Mouse (Mus musculus) liver, postnatal 0 days (tissue): ENCODE results near the gene Slc9a2. TPM values are rescaled to one million over a fixed set of nuclear protein-coding genes. Genes with fewer than 3 reads are reported as not detected.

Experiments
- ATAC-seq: fragments of 200-750 bp; cut with Nextera tagmentation; 2 replicates; pipeline ENCODE4 v1.8.0; 2017; ENCODE audit warnings: mild to moderate bottlenecking, moderate library complexity
- DNase-seq: peaks from one replicate; pipeline ENCODE4 v3.0.0-alpha.2; 2016
- H3K27ac ChIP-seq: fragments of 300-500 bp; sonication (generic); 2 replicates; pipeline ENCODE4 v1.5.1; 2014; ENCODE audit warnings: antibody characterized with exemption, moderate library complexity, mild to moderate bottlenecking, low read depth
- H3K27me3 ChIP-seq: fragments of 300-500 bp; sonication (generic); 2 replicates; pipeline ENCODE4 v1.6.1; 2014; ENCODE audit warnings: low read length, control low read depth, mixed read lengths; ENCODE audit not compliant: insufficient read depth
- H3K36me3 ChIP-seq: fragments of 300-500 bp; sonication (generic); replicated peaks from 2 replicates; pipeline ENCODE4 v1.6.1; 2014; ENCODE audit warnings: mild to moderate bottlenecking, control low read depth, low read length, moderate library complexity, mixed read lengths; ENCODE audit not compliant: insufficient read depth
- H3K4me1 ChIP-seq: fragments of 300-500 bp; sonication (generic); 2 replicates; pipeline ENCODE4 v1.6.1; 2014; ENCODE audit warnings: antibody characterized with exemption, mild to moderate bottlenecking, control low read depth; ENCODE audit not compliant: insufficient read depth
- H3K4me2 ChIP-seq: fragments of 300-500 bp; sonication (generic); 2 replicates; pipeline ENCODE4 v1.6.1; 2014; ENCODE audit warnings: low read depth, mild to moderate bottlenecking, low read length, moderate library complexity, mixed read lengths
- H3K4me3 ChIP-seq: fragments of 300-500 bp; sonication (generic); 2 replicates; pipeline ENCODE4 v1.5.1; 2014; ENCODE audit warnings: low read depth, low read length
- H3K9ac ChIP-seq: fragments of 300-500 bp; sonication (generic); replicated peaks from 2 replicates; pipeline ENCODE4 v1.6.1; 2014; ENCODE audit warnings: mild to moderate bottlenecking, moderate library complexity
- H3K9me3 ChIP-seq: fragments of 300-500 bp; sonication (generic); 2 replicates; pipeline ENCODE4 v1.6.1; 2016; ENCODE audit warnings: mild to moderate bottlenecking, control low read depth, low read length, mixed read lengths
- CTCF ChIP-seq: sonication (generic); IDR thresholded peaks from 2 replicates; pipeline ENCODE4 v1.5.1; 2016; ENCODE audit warnings: antibody characterized with exemption, low read depth
- EP300 ChIP-seq: IDR thresholded peaks from 2 replicates; pipeline ENCODE4 v1.6.1; 2016; ENCODE audit warnings: antibody characterized with exemption, low read depth, mild to moderate bottlenecking
- WGBS: fragments of 180-500 bp; shearing (Covaris S2); extraction: QIAGEN DNeasy Blood & Tissue Kit; methylation state at CpG from one replicate; pipeline ENCODE4 v1.1.7; 2014; ENCODE audit not compliant: insufficient replicate concordance; 5-methylcytosine and 5-hydroxymethylcytosine counted together
- polyA plus RNA-seq: library from polyadenylated mRNA; unstranded; fragments of >200 nt; fragmentation: Nextera tagmentation; extraction: Ambion mirVana; gene quantifications from 2 replicates; pipeline ENCODE4 v1.2.1, GENCODE M21; 2015

Slc9a2 gene
- polyA plus RNA-seq, result 0.04 TPM in 1 of 2 replicates, not detected in the other

GRCm38 (mm10) chr1:40680067-40680867, at the start of gene Slc9a2:
Gene Slc9a2 (plus strand): TSS chr1:40680574.
- no peak within 1 kb of the TSS for H3K27ac ChIP-seq
- ATAC-seq (no peak), DNase-seq (no peak)
- 2% methylated on average over 25 of the region's 25 CpGs for WGBS
- no peaks in the 10 kb centered on the region for H3K9me3 ChIP-seq
- H3K4me1 ChIP-seq, result peaks cover 9% of the 10 kb centered on the region; the same call in 1 of the 2 replicates
- no peak within 1 kb of the TSS for H3K9ac ChIP-seq
- peaks cover 50% of the 10 kb centered on the region for H3K27me3 ChIP-seq
- H3K4me2 ChIP-seq, result peak within 1 kb of the TSS; percentile 91
- peak within 1 kb of the TSS; percentile 51 for H3K4me3 ChIP-seq
- H3K36me3 ChIP-seq, result no peaks in the 10 kb centered on the region
- TF ChIP-seq EP300 (no peak), CTCF (no peak)

- DNase-seq (no peak), ATAC-seq (no peak)
- H3K4me3 ChIP-seq, result no peak overlapping the region
- H3K4me1 ChIP-seq, result peaks cover 2% of the 10 kb centered on the region; the same call in 1 of the 2 replicates
- no peak overlapping the region for H3K9ac ChIP-seq
- H3K27ac ChIP-seq, result no peak overlapping the region
- H3K9me3 ChIP-seq, result no peaks in the 10 kb centered on the region
- H3K4me2 ChIP-seq, result no peak overlapping the region
- no peaks in the 10 kb centered on the region for H3K36me3 ChIP-seq
- TF ChIP-seq EP300, result no peak
- TF ChIP-seq CTCF, result no peak
- 46% methylated on average over 2 of the region's 2 CpGs for WGBS
- 0 out of 2 replicates have a peak, but pooled peaks cover 2% of the 10 kb centered on the region for H3K27me3 ChIP-seq
Measured at GRCm38 (mm10) chr1:40632407-40633062, 47.8 kb upstream of the Slc9a2 start.

DNA sequence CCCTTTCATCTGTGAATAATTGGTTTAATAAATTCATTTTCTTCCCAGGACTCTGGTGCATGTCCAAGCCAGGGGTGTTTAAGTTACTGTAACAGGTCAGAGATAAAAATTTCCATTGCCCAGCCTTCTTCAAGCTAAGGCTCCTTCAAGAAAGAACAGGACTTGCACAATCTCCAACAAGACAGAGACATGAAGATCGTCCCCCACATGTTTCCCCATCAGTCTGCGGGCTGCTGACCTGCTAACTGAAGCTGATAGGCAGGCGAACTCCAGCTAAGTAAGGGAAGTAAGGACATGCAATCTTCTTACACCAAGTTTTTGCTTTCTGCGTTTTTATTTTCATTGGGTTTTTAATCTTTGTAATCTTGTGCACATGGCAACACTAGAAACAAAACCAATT, 45.8 kb upstream of the Slc9a2 start:
- Histone ChIP-seq H3K9me3 (no peaks in the 10 kb centered on the region), H3K4me3 (no peak overlapping the region), H3K36me3 (no peaks in the 10 kb centered on the region), H3K4me2 (no peak overlapping the region), H3K4me1 (peaks cover 2% of the 10 kb centered on the region; the same call in 1 of the 2 replicates), H3K27me3 (no peaks in the 10 kb centered on the region), H3K27ac (no peak overlapping the region), H3K9ac (no peak overlapping the region)
- 50% methylated on average over 4 of the region's 4 CpGs for WGBS
- ATAC-seq (no peak), DNase-seq (peak; percentile 23)
- TF ChIP-seq CTCF, result no peak
- TF ChIP-seq EP300, result no peak

DNA sequence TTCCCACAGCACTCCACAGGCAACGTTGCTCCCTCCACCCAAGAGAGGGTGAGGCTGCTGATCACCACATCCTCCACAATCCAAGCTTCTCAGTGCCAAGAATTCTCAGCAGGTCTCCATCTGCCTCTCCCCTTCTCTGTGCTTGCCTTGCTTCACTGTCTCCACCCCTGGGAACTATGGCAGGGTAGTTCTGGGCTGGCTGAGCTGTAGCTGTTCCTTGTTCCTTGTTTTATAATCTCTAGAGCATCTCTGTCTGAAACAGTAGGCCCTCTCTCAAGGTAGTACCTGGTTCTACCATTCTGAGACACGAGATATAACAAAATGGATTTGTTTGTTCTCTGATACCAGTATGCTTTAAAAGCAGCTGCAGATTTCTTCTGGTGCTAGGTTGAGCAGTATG, 32.1 kb upstream of the Slc9a2 start:
- DNase-seq, result no peak

DNA sequence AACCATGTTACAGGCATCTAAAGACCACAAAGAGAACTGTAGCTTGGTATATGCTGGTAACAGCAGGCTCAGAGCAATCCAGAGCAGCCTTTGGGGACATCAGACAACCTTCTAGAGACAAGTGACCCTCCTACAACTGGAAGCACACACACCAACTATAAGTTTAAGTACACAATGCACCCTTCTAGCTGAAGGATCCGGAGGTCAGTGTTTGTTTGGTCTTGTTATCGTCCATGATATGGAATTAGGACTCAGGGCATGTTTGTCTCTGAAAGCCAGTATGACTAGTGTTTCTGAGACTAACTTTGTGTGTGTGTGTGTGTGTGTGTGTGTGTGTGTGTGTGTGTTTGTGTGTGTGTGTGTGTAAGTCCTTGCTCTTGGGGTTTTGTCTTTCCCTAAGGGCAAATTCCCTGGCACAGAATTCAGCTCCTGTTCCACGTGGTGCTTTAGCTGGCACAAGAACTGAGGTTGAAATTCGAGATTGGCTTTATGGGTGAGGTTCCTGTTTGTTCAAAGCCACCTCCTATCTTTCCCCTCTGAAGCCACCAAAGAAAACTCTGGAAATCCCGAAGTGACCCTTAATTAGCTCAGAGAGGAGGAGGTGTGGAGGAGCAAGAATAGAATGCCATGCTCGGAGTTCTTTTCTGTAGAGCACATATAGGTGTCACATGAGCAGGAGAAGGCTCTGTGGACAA, 29.4 kb upstream of the Slc9a2 start:
- 44% methylated on average over 6 of the region's 6 CpGs for WGBS
- no peaks in the 10 kb centered on the region for H3K36me3 ChIP-seq
- no peaks in the 10 kb centered on the region for H3K27me3 ChIP-seq
- H3K4me3 ChIP-seq, result no peak overlapping the region
- no peaks in the 10 kb centered on the region for H3K4me1 ChIP-seq
- no peaks in the 10 kb centered on the region for H3K9me3 ChIP-seq
- TF ChIP-seq EP300 (no peak), CTCF (no peak)
- H3K9ac ChIP-seq, result no peak overlapping the region
- no peak overlapping the region for H3K4me2 ChIP-seq
- ATAC-seq, result no peak
- H3K27ac ChIP-seq, result no peak overlapping the region
- no peak for DNase-seq

More for the DNA sequence above, 32.1 kb upstream of the Slc9a2 start:
- H3K4me1 ChIP-seq, result no peaks in the 10 kb centered on the region
- no peak overlapping the region for H3K9ac ChIP-seq
- H3K9me3 ChIP-seq, result no peaks in the 10 kb centered on the region
- H3K36me3 ChIP-seq, result no peaks in the 10 kb centered on the region
- H3K27ac ChIP-seq, result no peak overlapping the region
- H3K4me3 ChIP-seq, result no peak overlapping the region
- ATAC-seq, result no peak
- TF ChIP-seq EP300, result no peak
- no peak for TF ChIP-seq CTCF
- no peak overlapping the region for H3K4me2 ChIP-seq
- WGBS, result 54% methylated on average over 2 of the region's 2 CpGs
- H3K27me3 ChIP-seq, result no peaks in the 10 kb centered on the region

DNA sequence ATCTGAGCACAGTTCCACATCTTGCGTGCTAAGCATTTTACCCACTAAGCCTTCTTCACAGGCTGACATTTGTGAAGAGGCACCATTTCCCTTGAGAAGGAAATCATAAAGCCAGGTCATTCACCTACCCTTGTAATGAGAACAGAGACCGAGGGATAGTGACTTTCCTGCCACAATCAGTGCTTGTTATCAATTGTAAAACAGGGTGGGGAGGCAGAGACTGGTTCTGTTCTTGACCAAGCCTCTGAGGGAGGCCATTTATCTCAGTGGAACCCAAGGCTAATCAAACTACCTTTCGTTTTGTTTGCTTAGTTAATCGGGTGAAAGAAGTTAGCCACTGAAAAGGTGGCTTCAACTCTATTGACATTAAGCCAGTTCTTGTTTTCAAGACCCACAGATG, 23.3 kb upstream of the Slc9a2 start:
- Histone ChIP-seq H3K9me3 (no peaks in the 10 kb centered on the region), H3K36me3 (no peaks in the 10 kb centered on the region)
- TF ChIP-seq CTCF (no peak), EP300 (no peak)

More for the DNA sequence above, 23.3 kb upstream of the Slc9a2 start:
- no peaks in the 10 kb centered on the region for H3K4me1 ChIP-seq
- H3K4me2 ChIP-seq, result no peak overlapping the region
- no peak overlapping the region for H3K9ac ChIP-seq
- H3K27me3 ChIP-seq, result no peaks in the 10 kb centered on the region
- H3K27ac ChIP-seq, result no peak overlapping the region
- DNase-seq (no peak), ATAC-seq (no peak)
- H3K4me3 ChIP-seq, result no peak overlapping the region
- WGBS, result 54% methylated on average over 4 of the region's 4 CpGs
